Mouse (Mus musculus): ENCODE measurements at regions not wholly inside any gene's neighbourhood (a gene's known extent, or its start where the extent isn't known, plus 50 kb on each side); places are given as distances from the start of the nearest gene placed in this dataset.

DNA sequence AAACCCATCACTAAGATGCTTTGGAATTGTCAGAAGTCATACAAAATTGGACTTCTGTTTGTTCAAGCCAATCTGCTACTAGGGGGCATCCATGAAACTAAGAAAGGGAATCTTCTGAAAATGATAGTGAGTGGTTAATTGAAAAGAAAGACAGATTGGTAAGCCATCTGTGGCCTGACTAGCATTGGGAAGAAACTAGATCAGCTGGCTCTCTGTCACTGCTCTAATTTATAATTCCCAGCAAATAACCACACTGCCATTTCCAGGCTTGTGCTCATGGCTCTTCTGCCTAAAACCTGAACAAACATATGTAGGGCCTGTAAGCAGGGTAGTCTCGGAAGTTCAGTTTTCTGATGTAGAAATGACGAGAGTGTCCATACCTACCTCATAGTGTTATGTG is 569.8 kb downstream of the Pcdh19 start:
- no peak for DNase-seq (ENCODE audit: low read depth)

GRCm38 (mm10) chrX:133110173-133110572 is 578.6 kb downstream of the Pcdh19 start:
- DNase-seq (ENCODE audit: low read depth), result no peak

DNA sequence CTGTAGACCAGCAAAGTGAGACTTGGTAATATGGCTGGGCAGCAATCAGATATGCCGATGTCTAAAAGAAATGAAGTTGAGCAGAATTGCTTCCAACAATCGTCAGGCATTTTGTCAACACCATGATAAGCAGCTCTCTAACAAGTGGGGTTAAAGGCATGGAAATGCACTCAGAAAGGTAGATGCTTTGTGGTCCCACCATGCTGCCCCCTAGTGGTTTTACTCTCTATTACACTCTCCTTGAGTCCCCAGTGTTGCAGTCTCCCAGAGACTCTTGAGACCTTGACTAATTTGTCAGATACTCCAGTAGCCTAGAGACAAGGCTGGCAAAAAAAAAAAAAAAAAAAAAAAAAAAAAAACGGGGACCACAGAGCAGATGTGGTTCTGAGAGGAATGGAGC is 595.8 kb downstream of the Pcdh19 start:
- peak; percentile 1 for DNase-seq (ENCODE audit: low read depth)

DNA sequence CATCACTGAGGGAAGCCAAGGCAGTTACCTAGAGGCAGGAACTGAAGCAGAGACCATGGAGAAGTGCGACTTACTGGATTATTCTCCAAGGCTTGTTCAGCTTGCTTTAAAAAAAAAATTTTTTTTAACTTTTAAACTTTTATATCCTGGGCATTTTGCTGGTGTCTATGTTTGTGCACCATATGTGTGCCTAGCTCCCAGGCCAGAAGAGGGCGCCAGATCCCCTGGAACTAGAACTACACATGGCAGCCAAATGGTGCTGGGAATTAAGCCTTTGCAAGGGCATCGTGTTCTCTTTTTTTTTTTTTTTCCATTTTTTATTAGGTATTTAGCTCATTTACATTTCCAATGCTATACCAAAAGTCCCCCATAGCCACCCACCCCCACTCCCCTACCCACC is 624.7 kb downstream of the Pcdh19 start:
- peak; percentile 16 for DNase-seq (ENCODE audit: low read depth)

All from NIH3T3 (cell line).